Mouse (Mus musculus) embryonic fibroblast, embryonic 13.5 days (primary cell): ENCODE measurements around the gene Dbnl.

Experiments
- CTCF ChIP-seq: IDR thresholded peaks from 2 replicates; pipeline ENCODE4 v1.5.1; 2011; ENCODE audit warnings: mild to moderate bottlenecking, control low read depth, low read length, moderate library complexity, borderline replicate concordance; ENCODE audit not compliant: insufficient read depth
- POLR2A ChIP-seq: IDR thresholded peaks from 2 replicates; pipeline ENCODE4 v1.6.1; 2011; ENCODE audit warnings: low read depth, mild to moderate bottlenecking, control low read depth, low read length, moderate library complexity

GRCm38 (mm10) chr11:5789071-5789753, 924 bp downstream of the Dbnl start:
- TF ChIP-seq CTCF: no peak
- TF ChIP-seq POLR2A: no peak
